Mouse (Mus musculus) midbrain, embryonic 13.5 days (tissue): ENCODE data around the gene Arhgap42. TPM values are rescaled to one million over a fixed set of nuclear protein-coding genes. Genes with fewer than 3 reads are reported as not detected.

Source experiments
- ATAC-seq: fragments of 200-750 bp; cut with Nextera tagmentation; 2 replicates; pipeline ENCODE4 v1.8.0; 2017; ENCODE audit warnings: mild to moderate bottlenecking, moderate TSS enrichment, moderate library complexity
- H3K27ac ChIP-seq: fragments of 300-500 bp; sonication (generic); 2 replicates; pipeline ENCODE4 v1.5.1; 2015; ENCODE audit warnings: inconsistent platforms, mild to moderate bottlenecking, moderate library complexity
- H3K27me3 ChIP-seq: fragments of 300-500 bp; sonication (generic); 2 replicates; pipeline ENCODE4 v1.6.1; 2015; ENCODE audit warnings: mild to moderate bottlenecking, inconsistent platforms
- H3K36me3 ChIP-seq: fragments of 300-500 bp; sonication (generic); 2 replicates; pipeline ENCODE4 v1.6.1; 2015; ENCODE audit warnings: mild to moderate bottlenecking, inconsistent platforms
- H3K4me1 ChIP-seq: fragments of 300-500 bp; sonication (generic); replicated peaks from 2 replicates; pipeline ENCODE4 v1.6.1; 2015; ENCODE audit warnings: inconsistent platforms
- H3K4me2 ChIP-seq: fragments of 300-500 bp; sonication (generic); replicated peaks from 2 replicates; pipeline ENCODE4 v1.6.1; 2015; ENCODE audit warnings: moderate library complexity, mild to moderate bottlenecking, inconsistent platforms
- H3K4me3 ChIP-seq: fragments of 300-500 bp; sonication (generic); replicated peaks from 2 replicates; pipeline ENCODE4 v1.5.1; 2015; ENCODE audit warnings: mild to moderate bottlenecking, inconsistent platforms
- H3K9ac ChIP-seq: fragments of 300-500 bp; sonication (generic); replicated peaks from 2 replicates; pipeline ENCODE4 v1.6.1; 2015; ENCODE audit warnings: mild to moderate bottlenecking, inconsistent platforms
- H3K9me3 ChIP-seq: fragments of 300-500 bp; sonication (generic); 2 replicates; pipeline ENCODE4 v1.6.1; 2016; ENCODE audit warnings: mild to moderate bottlenecking, inconsistent platforms
- WGBS: fragments of 180-500 bp; shearing (Covaris S2); methylation state at CpG from one replicate; pipeline ENCODE4 v1.1.7; 2015; 5-methylcytosine and 5-hydroxymethylcytosine counted together
- polyA plus RNA-seq: library from polyadenylated mRNA; unstranded; fragments of >200 nt; fragmentation: Nextera tagmentation; extraction: Ambion mirVana; gene quantifications from 2 replicates; pipeline ENCODE4 v1.2.1, GENCODE M21; 2015

Gene Arhgap42
- polyA plus RNA-seq, 1 experiment from 2014 or later: 19.5 TPM

DNA sequence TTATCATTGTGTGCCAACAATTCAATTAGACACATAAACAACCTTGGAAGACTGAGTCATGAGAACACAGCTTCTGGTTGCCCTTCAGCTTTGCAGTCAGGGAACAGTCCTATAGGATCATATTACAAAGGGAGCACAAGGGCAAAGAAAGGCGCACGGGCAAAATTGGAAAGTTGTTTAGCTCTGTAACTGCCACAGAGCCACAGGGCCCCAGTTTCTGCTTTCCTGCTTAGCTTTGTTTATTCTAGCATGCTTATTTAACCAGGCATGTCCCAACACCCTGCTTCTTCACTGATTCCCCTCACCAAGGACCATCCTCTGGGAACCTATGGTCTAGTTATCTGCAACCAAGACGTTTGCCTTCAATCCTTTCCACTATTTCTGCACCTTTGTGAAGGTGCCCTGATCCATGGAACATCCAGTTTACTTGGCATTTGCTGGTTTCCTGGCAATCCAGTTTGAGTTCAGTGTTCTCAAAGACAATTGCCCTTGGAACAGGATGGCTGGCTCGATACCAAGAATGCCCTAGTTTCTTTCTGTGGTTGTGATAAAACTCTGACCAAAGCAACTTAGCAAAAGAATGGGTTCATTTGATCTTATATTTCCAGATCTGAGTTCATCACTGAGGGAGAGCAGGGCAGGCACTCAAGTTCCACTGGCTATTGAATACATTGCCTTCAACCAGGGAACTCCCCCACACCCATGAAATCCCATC, 111.7 kb downstream of the Arhgap42 start:
- no peaks in the 10 kb centered on the region for H3K36me3 ChIP-seq
- no peak overlapping the region for H3K4me2 ChIP-seq
- H3K9me3 ChIP-seq: no peaks in the 10 kb centered on the region
- H3K27me3 ChIP-seq: no peaks in the 10 kb centered on the region
- WGBS: 54% methylated on average over 4 of the region's 4 CpGs
- no peaks in the 10 kb centered on the region for H3K4me1 ChIP-seq
- no peak overlapping the region for H3K27ac ChIP-seq
- no peak overlapping the region for H3K9ac ChIP-seq
- H3K4me3 ChIP-seq: no peak overlapping the region
- ATAC-seq: no peak

DNA sequence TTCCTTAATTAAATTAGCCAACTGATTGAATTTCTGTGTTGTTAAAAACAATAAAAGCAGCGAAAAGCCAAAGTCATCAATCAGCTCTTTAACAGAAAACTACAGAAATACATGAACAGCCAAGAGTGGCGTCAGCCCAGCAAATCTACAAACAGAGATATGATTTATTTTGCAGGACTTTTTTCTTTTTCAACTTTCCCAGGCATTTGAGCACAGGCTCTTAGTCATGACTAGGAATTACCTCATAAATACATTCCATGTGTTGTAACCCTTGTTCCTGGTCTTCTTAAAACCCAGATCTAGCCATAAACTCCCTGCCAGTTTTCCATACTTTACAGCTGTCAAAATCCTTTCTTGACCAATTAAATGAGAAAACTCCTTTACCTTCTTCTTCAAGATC, 114.7 kb downstream of the Arhgap42 start:
- WGBS: 95% methylated on average over 2 of the region's 2 CpGs
- no peaks in the 10 kb centered on the region for H3K27me3 ChIP-seq
- no peak for ATAC-seq
- H3K4me1 ChIP-seq: no peaks in the 10 kb centered on the region
- no peak overlapping the region for H3K4me3 ChIP-seq
- H3K27ac ChIP-seq: no peak overlapping the region
- no peaks in the 10 kb centered on the region for H3K9me3 ChIP-seq
- no peaks in the 10 kb centered on the region for H3K36me3 ChIP-seq
- H3K4me2 ChIP-seq: no peak overlapping the region
- H3K9ac ChIP-seq: no peak overlapping the region

DNA sequence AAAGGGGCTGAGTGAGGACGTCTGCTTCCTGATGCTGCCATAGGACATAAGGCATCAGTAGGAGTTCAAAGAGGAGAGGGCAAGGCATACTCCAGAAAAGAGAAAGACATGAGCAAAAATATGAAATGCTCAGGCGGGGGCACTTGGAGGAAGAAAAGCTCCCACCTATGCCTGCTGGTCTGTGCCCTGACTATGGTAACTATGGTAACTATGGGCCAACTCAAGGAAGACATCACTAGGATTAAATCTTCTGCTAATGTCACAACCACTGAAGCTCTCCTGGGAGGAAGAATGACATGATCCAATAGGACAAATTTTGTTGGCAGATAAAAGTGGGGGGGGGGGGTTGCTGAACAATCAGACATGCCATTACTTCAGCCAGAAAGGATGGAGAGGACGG, 124.6 kb downstream of the Arhgap42 start:
- no peaks in the 10 kb centered on the region for H3K27me3 ChIP-seq
- H3K36me3 ChIP-seq: no peaks in the 10 kb centered on the region
- peak; percentile 40; the same call in 1 of the 2 replicates for ATAC-seq
- H3K4me2 ChIP-seq: no peak overlapping the region
- no peak overlapping the region for H3K9ac ChIP-seq
- no peak overlapping the region for H3K4me3 ChIP-seq
- H3K4me1 ChIP-seq: no peaks in the 10 kb centered on the region
- H3K9me3 ChIP-seq: no peaks in the 10 kb centered on the region
- WGBS: 57% methylated on average over 3 of the region's 3 CpGs
- no peak overlapping the region for H3K27ac ChIP-seq

DNA sequence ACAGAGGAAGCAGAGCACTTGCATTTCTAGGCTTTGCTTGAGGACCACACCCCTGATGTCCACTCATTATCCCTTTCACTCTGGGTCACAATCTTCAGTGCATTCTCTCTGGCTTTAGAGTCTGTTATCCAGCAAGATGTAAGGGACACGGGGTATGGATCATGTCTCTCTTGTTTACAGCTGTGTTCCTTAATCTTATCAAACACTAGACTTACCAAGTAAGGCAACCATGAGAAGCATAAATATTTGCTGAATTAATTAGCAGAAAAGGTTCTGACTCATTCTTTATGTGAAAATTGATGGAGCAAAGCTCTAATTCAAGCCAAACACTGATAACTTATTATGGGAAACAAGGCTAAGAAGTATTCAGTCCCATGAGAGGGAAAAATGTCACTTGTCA, 125.1 kb downstream of the Arhgap42 start:
- Histone ChIP-seq H3K4me1 (no peaks in the 10 kb centered on the region), H3K9me3 (no peaks in the 10 kb centered on the region), H3K27me3 (no peaks in the 10 kb centered on the region), H3K36me3 (no peaks in the 10 kb centered on the region), H3K9ac (no peak overlapping the region), H3K4me3 (no peak overlapping the region), H3K27ac (no peak overlapping the region), H3K4me2 (no peak overlapping the region)
- ATAC-seq: no peak
- 72% methylated on average over 1 of the region's 1 CpGs for WGBS

DNA sequence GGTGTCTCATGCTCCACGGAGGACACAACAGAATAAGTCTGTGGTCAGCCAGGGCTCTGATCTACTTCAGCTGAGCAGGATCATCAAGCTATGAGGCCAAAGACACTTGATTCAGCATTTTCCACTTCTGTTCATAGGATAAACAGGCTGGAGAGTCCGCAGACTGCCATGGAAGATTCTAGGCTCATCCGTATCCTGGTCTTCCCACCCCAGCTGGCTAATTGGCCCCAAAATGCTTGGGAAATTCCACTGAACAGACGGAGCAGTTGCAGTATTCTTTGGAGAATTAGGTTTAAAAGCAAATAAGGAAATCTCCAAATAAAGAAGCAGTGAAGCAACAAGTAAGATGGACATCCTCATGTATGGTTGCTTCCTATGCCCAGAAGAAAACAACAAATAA, 126.0 kb downstream of the Arhgap42 start:
- Histone ChIP-seq H3K4me3 (no peak overlapping the region), H3K4me1 (no peaks in the 10 kb centered on the region), H3K27me3 (no peaks in the 10 kb centered on the region), H3K27ac (no peak overlapping the region), H3K4me2 (no peak overlapping the region), H3K9ac (no peak overlapping the region), H3K36me3 (no peaks in the 10 kb centered on the region), H3K9me3 (no peaks in the 10 kb centered on the region)
- WGBS: 90% methylated on average over 4 of the region's 4 CpGs
- no peak for ATAC-seq

DNA sequence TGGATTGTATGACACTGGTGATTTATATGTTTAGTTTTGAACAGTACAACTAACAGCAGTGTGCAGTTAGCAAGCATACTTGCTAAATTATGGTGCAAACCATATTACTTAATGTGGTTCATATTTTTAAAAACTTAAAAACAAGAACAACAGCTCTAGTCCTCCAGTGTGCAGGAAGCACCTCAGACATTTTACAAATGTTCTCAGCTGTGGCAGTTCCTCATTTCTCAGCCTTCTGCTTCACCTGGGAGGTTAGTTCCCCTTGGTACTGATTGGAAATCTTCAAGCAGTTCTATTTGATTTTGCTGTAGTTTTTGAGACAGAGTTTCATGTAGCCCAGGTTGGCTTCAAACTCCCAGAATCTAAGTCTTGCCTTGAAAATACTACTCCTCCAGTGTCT, 131.2 kb downstream of the Arhgap42 start:
- H3K27me3 ChIP-seq: no peaks in the 10 kb centered on the region
- no peaks in the 10 kb centered on the region for H3K4me1 ChIP-seq
- no peak overlapping the region for H3K27ac ChIP-seq
- H3K4me3 ChIP-seq: no peak overlapping the region
- no peak overlapping the region for H3K9ac ChIP-seq
- H3K9me3 ChIP-seq: no peaks in the 10 kb centered on the region
- ATAC-seq: no peak
- no peaks in the 10 kb centered on the region for H3K36me3 ChIP-seq
- no peak overlapping the region for H3K4me2 ChIP-seq

DNA sequence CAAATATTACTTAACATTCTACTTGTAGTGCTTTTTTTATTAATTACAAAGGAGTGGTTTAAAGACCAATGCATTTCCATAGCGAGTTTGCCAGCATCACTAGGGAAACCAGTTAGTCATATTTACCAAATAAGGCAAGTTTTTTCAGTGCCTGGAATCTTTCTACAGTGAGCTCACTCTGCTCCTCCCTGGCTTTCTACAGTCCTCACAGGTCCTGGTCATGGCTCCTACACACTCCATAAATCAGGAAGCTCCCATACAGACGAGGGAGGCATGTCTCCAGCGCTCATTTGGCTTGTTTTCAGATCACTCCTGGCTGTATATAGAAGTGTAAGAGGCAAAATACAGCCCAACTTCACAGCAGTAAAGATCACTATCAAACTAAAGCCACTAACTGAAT, 134.1 kb downstream of the Arhgap42 start:
- Histone ChIP-seq H3K36me3 (no peaks in the 10 kb centered on the region), H3K4me2 (no peak overlapping the region), H3K4me1 (no peaks in the 10 kb centered on the region), H3K9ac (no peak overlapping the region), H3K27me3 (no peaks in the 10 kb centered on the region), H3K9me3 (no peaks in the 10 kb centered on the region), H3K4me3 (no peak overlapping the region), H3K27ac (no peak overlapping the region)
- WGBS: 90% methylated on average over 3 of the region's 3 CpGs
- ATAC-seq: no peak

DNA sequence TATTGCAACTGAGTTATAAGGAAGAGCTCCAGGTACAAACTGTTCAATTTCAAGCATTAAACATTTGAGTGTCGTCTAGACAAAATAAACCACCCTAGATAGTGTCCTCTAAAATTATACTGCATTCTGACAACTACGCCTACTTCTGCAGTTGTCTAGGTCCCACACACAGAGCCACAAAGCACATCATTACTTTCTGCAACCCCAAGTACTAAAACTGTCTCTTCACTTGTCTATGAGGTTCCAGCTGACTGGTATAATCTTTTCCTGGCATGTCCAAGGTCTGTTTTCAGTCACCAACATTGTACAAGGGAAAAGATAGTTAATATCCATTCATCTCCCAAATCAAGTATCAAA, 136.8 kb downstream of the Arhgap42 start:
- no peaks in the 10 kb centered on the region for H3K27me3 ChIP-seq
- H3K4me1 ChIP-seq: no peaks in the 10 kb centered on the region
- no peak overlapping the region for H3K27ac ChIP-seq
- 94% methylated on average over 2 of the region's 2 CpGs for WGBS
- H3K9ac ChIP-seq: no peak overlapping the region
- no peaks in the 10 kb centered on the region for H3K9me3 ChIP-seq
- H3K4me2 ChIP-seq: no peak overlapping the region
- no peaks in the 10 kb centered on the region for H3K36me3 ChIP-seq
- ATAC-seq: no peak
- no peak overlapping the region for H3K4me3 ChIP-seq

DNA sequence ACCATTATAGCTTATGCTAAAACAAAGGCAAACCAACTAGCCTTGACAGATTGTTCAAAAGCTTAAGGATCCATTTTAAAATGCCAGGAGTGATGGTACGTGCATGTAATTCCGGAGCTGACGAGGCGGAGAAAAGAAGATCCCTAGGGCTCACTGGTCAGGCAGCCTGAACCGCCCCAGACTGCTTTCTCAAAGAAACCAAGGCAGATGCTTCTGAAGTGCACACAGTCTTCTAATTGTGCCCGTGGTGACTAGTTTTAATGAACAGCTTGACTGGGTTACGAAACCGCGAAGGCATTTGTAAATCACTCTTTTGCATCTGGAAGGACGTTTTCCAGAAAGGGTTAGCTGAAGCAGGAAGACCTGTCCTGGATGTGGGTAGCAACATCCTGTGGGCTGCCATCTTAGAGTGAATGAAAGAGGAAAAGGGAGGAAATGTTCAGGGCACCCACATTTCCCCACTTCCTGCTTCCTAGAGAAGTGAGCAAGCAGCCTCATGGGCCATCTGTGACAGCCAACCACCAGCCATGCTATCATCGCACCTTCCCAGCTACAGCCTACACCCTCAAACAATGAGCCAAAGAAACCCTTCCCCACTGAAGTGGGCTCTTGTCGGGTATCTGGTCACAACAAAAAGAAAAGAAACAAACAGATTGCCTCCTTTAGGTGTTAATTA, 137.3 kb downstream of the Arhgap42 start:
- Histone ChIP-seq H3K27me3 (no peaks in the 10 kb centered on the region), H3K9me3 (no peaks in the 10 kb centered on the region), H3K4me2 (no peak overlapping the region), H3K27ac (no peak overlapping the region), H3K9ac (no peak overlapping the region), H3K4me3 (no peak overlapping the region), H3K36me3 (no peaks in the 10 kb centered on the region), H3K4me1 (no peaks in the 10 kb centered on the region)
- peak; percentile 60; the same call in 1 of the 2 replicates for ATAC-seq
- WGBS: 75% methylated on average over 12 of the region's 12 CpGs

DNA sequence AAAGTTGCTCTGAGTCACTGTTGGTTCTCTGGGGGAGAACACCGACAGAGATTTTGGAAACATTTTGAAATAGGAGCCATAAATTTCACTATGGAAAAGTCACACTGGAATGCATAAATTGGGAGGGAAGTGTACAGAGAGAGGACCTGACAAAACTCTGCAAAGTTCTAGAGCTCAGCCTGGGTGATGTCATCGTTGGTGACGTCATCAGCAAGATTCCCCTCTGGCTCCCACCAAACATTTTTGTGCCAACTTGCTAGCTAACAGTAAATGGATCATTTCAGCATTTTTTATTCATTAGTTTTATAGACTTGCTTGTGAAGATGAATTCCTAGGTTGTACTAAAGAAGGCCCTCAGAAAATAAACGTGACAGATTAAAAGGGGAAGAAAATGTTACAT, 137.8 kb downstream of the Arhgap42 start:
- H3K9ac ChIP-seq: no peak overlapping the region
- WGBS: 91% methylated on average over 4 of the region's 4 CpGs
- H3K36me3 ChIP-seq: no peaks in the 10 kb centered on the region
- no peak for ATAC-seq
- no peaks in the 10 kb centered on the region for H3K27me3 ChIP-seq
- no peak overlapping the region for H3K27ac ChIP-seq
- no peaks in the 10 kb centered on the region for H3K4me1 ChIP-seq
- H3K4me3 ChIP-seq: no peak overlapping the region
- no peaks in the 10 kb centered on the region for H3K9me3 ChIP-seq
- no peak overlapping the region for H3K4me2 ChIP-seq

DNA sequence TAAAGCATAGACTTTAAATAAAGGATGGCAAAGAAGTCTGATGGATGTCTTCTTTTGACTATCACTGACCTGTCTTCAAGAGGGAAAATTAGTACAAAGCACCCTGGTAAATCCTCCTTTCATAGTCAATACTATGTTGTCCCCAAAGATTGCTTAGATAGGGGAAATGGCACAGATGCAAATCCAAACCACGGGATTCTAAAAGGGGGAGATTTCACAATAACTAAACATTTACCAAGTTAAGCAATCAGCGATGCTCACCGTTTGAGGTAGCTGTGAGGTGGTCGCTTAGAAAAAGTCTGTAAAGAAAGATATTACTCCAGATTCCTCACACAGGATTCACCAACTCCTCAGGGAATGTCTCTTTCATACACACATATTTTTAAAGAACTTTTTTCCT, 141.1 kb downstream of the Arhgap42 start:
- Histone ChIP-seq H3K27me3 (no peaks in the 10 kb centered on the region), H3K36me3 (no peaks in the 10 kb centered on the region)

DNA sequence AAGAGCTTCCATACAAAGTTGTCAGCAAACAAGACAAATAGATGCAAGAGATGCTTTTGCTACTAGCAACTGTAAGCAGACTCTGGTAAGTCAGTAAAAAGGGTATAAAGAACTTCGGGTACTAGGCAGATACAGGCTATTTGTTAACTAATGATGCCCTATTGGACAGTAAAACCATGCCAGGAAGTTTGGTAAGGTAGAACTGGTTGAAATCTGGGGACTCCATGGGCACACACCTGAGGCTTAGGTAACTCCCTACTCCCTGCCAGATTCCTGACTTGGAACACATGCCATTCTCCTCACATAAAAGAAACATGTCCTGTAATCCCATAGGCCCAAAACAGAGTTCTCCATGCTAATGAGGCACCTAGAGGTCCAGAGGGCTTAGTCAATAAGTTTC, 142.1 kb downstream of the Arhgap42 start:
- H3K27me3 ChIP-seq: no peaks in the 10 kb centered on the region
- no peaks in the 10 kb centered on the region for H3K9me3 ChIP-seq
- H3K4me3 ChIP-seq: no peak overlapping the region
- no peak overlapping the region for H3K27ac ChIP-seq
- no peak overlapping the region for H3K9ac ChIP-seq
- 86% methylated on average over 1 of the region's 1 CpGs for WGBS
- no peak for ATAC-seq
- H3K4me2 ChIP-seq: no peak overlapping the region
- no peaks in the 10 kb centered on the region for H3K4me1 ChIP-seq
- no peaks in the 10 kb centered on the region for H3K36me3 ChIP-seq

More for the DNA sequence above, 141.1 kb downstream of the Arhgap42 start:
- Histone ChIP-seq H3K9me3 (no peaks in the 10 kb centered on the region), H3K4me3 (no peak overlapping the region), H3K27ac (no peak overlapping the region), H3K4me2 (no peak overlapping the region), H3K9ac (no peak overlapping the region), H3K4me1 (no peaks in the 10 kb centered on the region)
- no peak for ATAC-seq
- WGBS: 94% methylated on average over 4 of the region's 4 CpGs

DNA sequence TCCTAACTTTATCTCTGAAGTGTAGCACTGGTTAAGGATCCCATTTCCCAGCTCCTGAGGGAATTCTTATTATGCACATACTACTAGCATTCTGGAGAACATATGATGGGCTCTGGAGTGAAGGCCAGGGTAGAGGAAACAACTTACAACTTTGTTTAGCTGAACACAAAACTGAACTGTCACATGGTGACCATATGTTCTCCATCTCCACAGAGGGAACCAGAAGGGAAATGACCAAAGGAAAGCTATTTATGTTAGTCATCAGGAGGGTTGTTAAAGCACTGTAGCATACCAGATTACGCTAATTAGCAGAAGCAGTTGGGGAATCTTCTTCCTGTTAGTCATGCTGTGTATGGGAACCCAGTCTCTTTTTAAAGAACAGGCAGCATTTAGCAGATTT, 145.8 kb downstream of the Arhgap42 start:
- Histone ChIP-seq H3K9me3 (no peaks in the 10 kb centered on the region), H3K4me1 (no peaks in the 10 kb centered on the region), H3K4me3 (no peak overlapping the region), H3K27ac (no peak overlapping the region), H3K36me3 (no peaks in the 10 kb centered on the region), H3K27me3 (no peaks in the 10 kb centered on the region), H3K4me2 (no peak overlapping the region), H3K9ac (no peak overlapping the region)
- no peak for ATAC-seq
- WGBS: 90% methylated on average over 1 of the region's 1 CpGs
